Mouse (Mus musculus) C2C12 (cell line): ENCODE measurements around the gene Lhx6.

Source experiments
- CEBPB ChIP-seq: IDR thresholded peaks from one replicate; pipeline ENCODE4 v1.6.1; 2011; ENCODE audit warnings: low read depth, mild to moderate bottlenecking, control low read depth, moderate library complexity
- CTCF ChIP-seq: IDR thresholded peaks from one replicate; pipeline ENCODE4 v1.5.1; 2011; ENCODE audit not compliant: control insufficient read depth, insufficient read depth, insufficient read length
- FOSL1 ChIP-seq: IDR thresholded peaks from one replicate; pipeline ENCODE4 v1.8.0; 2011; ENCODE audit warnings: mild to moderate bottlenecking, low read length; ENCODE audit not compliant: poor library complexity, insufficient read depth, severe bottlenecking
- MYOG ChIP-seq: IDR thresholded peaks from one replicate; pipeline ENCODE4 v1.6.1; 2011; ENCODE audit not compliant: control insufficient read depth, insufficient read length; ENCODE audit errors: extremely low read depth
- USF1 ChIP-seq: IDR thresholded peaks from one replicate; pipeline ENCODE4 v1.6.1; 2011; ENCODE audit warnings: low read depth, mild to moderate bottlenecking, control low read depth, moderate library complexity

DNA sequence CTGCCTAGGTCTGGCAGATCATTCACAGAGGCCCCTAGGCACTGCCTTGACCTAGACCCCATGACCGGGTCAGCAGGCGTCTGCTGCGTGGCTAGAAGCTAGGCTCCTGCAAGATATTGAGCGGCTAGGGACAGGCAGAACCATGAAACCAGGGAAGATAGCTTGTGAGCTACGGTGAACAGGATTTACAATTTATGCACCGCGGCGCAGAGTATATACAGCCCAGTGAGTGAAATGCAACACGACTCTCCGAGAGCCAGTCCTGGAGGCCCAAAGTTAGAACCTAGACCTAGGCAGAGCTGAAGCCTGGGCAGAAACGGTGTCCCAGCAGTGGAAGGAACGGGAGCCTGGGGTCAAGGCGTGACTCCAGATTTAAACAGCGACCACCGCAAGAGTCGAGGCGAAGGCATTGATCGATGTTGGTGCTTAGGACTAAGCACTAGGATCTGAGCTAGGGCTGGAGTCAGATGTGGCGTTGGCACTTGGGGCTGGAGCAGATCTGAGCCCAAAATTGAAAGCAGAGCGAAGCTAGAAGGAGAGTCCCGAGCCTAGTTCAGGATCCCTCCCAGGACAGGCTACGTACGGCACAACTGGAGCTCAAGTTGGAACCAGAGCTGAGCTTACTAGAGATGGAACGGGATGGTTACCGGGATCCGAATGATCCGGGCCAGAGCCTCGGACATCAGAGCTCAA lies 3.2 kb downstream of the Lhx6 start:
- no peak for TF ChIP-seq MYOG
- no peak for TF ChIP-seq USF1
- no peak for TF ChIP-seq CTCF
- no peak for TF ChIP-seq CEBPB
- no peak for TF ChIP-seq FOSL1
